Mouse (Mus musculus) layer of hippocampus, adult 18-20 months (tissue): ENCODE results near the gene Myo18a. TPM values are rescaled to one million over a fixed set of nuclear protein-coding genes. Genes with fewer than 3 reads are reported as not detected.
"Not testable (repeated sequence)": the region's sequence is repeated elsewhere in the genome, so short reads cannot be mapped to it uniquely, and the experiment has no call there.

Experiments
- DNase-seq, 2 experiments: peaks; one replicate each; pipeline ENCODE4 v3.0.0; 2022; ENCODE audit warnings: low spot score in 2 of 2
- long read RNA-seq: library from polyadenylated mRNA; stranded (forward); transcript quantifications from one replicate; pipeline ENCODE4 v2.0.0, GENCODE M21; 2021
- total RNA-seq, 2 experiments: library from RNA; stranded (reverse); gene quantifications; 2 replicates each; pipeline ENCODE4 v1.2.3; 2021

Gene Myo18a
- 100 to 1,000 TPM; 130 to 137 TPM for total RNA-seq
- long read RNA-seq, full-length matches to known transcripts: 1 of 59 reads
- long read RNA-seq, partial matches to known transcripts: 37 of 59 reads
- long read RNA-seq, other reads (novel, unspliced or antisense): 21 of 59 reads

DNA sequence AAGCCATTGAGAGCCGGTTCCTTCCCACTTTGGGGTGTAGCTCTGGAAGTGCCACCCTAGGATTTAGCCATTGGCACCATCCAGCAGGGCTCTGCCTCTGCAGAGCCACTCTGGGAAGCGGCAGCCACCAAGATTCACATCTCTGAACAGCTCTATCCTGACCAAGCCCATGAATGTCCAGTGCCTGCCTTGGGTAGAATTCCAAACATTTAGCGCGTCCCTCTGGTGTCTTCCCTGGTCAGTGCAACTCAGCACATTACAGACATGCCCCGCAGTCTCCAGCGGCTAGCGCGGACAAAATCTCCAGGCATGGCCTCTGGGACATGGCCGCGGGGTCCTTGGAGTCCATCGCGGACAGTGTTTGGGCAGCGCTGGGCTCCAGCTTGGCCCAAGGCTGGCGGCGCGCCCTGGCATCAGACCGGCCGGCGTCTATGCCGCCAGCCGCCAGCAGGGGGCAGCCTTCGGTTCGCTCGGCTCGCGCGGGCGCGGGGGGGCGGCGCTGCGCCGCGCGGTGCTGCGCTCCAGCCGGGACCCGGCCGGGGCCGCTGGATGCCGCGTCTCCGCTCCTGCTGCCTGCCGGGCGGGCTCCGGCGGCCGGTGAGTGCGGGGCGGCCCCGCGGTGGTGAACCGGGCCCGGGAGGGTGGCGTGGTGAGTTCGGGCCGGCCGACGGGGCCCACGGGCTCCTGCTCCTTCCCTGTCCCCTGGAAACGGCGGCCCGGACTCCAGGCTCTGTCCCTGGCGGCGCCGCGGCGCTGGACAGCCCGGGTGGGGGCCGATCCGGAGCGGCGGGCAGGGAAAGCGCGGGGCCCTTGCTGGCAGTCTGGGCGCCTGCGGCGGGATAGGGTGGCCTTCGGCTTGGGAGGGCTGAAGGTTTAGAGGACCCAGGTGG, at the start of gene Myo18a:
Gene Myo18a (plus strand): TSS at position 464 of the 890 bp plus-strand sequence.
- peak; percentile 55 to 89 for DNase-seq

GRCm38 (mm10) chr11:77713736-77714135, 49.3 kb upstream of the Myo18a start:
- no peak for DNase-seq

GRCm38 (mm10) chr11:77719055-77719454, 44.0 kb upstream of the Myo18a start:
- no peak for DNase-seq

DNA sequence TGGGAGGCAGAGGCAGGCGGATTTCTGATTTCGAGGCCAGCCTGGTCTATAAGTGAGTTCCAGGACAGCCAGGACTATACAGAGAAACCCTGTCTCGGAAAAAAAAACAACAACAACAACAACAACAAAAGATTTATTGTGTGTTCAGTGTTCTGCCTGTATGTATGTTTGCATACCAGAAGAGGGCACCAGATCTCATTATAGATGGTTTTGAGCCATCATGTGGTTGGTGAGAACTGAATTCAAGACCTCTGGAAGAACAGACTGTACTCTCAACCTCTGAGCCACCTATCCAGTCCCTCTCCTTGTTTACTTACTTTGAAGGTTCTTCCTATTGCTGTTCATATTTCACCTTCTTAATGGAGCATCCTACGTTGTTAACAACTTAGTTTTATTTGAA, 41.7 kb upstream of the Myo18a start:
- no peak for DNase-seq

DNA sequence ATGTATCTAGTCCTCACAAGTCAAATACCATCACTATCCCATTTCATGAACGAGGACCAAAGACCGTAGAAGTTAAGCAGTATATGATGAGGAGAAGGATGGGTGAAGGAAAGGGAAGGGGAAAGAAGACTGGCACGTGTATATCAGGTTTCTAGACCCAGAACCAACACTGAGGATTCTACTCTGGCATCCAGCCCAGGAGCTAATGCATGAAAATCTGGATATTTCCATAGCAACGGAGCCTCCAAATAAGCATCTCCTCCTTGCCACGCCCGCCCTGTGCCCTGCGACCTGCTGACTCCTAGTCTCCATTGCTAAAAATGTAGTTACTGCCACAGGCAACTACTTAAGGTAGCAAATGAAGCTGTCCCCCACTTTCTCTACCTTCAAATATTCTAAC, 38.3 kb upstream of the Myo18a start:
- DNase-seq: peak in 1 of 2 experiments; percentile 28

GRCm38 (mm10) chr11:77725183-77725582, 37.9 kb upstream of the Myo18a start, which contains the start of gene Cryba1:
TSS of gene Cryba1 (minus strand) at chr11:77725283.
- DNase-seq: no peak

DNA sequence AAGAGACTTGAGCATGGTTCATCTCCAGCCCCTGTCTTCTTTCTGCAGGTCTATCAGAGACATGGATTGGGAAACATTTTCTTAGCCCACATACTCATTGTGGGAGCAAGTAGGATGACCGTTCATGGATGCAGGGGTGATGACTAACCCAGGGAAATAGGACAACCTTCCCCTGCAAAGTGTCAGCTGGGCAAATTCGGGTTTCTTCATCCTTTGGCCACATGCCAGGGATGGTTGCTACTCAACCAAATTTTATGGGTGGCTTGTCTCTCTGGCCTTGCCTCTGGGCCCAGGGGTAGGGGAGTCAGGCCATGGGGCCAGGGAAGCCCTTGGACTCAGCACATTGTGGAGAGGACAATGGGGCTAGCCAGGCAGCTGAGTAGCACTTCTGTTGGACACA, 34.5 kb upstream of the Myo18a start:
- DNase-seq: no peak

DNA sequence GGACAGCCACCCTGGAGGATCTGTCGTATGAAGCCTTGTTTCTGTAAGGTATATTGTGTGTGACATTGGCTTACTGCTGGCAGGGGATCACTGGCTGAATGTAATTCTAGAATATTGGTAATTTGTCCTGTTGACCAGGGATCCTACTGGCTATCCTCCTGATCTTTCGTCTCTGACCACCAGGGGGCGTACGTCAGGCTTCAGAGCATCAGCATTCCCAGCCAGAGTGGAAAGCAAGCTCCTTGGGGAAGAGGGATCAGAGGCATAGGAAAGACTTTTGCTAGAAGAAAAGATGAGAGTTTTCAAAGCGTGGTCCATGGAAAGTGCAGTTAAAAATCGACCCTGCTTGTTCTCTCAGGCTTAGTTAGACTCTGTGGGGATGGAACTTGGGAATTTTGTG, 25.8 kb upstream of the Myo18a start:
- peak; percentile 69 to 91 for DNase-seq

DNA sequence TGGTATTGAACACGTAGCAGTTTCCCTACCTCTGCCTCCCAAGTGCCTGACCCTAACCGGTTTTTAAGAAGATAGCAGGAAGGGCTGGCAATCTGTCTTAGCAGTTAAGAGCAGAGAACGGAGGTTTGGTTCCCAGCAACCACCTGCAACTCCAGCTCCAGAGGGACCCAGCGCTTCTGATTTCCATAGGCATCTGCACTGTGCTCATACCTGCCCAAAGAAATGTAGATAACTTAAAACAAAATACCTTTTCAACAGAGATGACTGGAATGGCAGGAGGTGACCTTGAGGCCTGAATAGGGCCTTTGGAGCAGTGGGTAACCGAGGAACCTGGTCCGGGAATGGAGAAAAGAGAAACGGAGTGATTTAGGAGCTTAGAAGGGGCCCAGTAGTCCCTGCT, 24.5 kb upstream of the Myo18a start:
- DNase-seq: no peak

DNA sequence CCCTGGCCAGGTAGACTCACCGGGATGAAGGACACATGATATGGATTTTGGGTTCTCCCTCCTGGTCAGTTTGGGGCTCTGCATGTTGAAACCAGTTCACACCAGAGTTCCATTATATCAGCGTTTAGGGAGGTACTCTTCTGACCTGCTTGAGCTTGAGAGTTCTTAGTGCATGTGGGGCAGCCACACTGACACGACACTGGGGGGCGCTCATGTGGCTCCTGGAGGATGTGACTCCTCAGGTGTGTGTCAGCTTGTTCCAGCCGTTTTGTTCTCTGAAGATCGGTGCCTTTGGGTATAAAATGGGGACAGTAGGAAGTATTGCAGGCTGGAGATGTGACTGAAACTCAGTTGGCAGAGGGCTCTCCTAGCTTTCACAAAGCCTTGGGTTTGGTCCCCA, 19.1 kb upstream of the Myo18a start:
- no peak for DNase-seq

DNA sequence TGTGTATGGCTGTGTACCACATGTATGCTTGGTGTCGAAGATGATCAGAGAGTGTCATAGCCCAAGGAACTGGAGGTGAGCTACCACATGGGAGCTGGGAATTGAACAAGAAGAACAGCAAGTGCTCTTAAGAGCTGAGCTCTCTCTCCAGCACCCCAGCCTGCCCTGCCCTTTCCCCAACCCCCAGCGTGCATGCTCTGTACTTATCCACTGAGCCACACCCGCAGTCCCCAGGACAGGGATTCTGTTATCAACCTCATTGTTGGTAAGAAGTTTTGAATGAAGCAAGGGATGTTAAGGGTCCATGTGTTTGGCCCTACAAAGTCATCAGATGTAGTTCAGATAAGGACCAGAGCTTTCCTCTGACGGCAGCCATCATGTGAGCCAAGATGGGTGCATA, 16.4 kb upstream of the Myo18a start:
- DNase-seq: no peak

GRCm38 (mm10) chr11:77747103-77747502, 15.9 kb upstream of the Myo18a start:
- not testable (repeated sequence) for DNase-seq

DNA sequence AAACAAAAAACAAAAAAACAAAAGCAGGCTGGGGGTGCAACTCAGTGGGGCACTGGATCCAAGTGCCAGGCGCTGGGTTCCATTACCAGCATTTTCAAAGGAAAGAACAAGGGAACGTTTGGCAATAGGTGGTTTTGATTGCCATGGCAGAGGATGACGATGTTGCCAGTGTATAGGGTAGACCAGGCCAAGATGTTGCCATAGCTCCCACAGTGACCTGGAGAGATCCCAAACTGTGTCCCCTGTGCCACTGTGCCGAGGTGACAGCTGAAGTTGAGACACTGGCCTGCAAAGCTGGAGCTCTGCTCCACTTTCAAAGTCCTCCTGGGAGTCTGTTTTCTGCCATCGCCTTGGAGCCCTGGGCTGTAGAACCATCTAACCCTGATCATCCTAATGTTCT, 14.1 kb upstream of the Myo18a start:
- DNase-seq: no peak

DNA sequence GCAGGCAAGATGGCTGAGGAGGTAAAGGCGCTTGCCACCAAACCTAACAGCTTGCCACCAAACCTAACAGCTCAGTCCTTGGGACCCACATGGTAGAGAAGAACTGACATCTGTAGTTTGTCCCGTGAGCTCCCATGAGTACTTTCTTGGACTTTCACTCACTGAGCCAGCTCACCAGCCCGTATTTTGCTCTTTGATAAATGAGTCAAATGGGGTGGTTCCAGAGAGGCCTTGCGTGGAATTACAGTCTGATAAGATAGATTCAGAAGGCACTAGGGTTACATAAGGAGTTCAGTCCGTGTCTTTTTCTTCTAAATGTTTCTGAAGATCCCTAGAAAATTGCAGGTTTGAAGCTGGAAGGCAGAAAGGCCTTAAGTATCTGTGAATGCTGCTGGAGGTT, 10.5 kb upstream of the Myo18a start:
- DNase-seq: no peak

GRCm38 (mm10) chr11:77753469-77753868, 9.6 kb upstream of the Myo18a start:
- DNase-seq: no peak

GRCm38 (mm10) chr11:77760031-77760430, 3.0 kb upstream of the Myo18a start:
- DNase-seq: no peak

DNA sequence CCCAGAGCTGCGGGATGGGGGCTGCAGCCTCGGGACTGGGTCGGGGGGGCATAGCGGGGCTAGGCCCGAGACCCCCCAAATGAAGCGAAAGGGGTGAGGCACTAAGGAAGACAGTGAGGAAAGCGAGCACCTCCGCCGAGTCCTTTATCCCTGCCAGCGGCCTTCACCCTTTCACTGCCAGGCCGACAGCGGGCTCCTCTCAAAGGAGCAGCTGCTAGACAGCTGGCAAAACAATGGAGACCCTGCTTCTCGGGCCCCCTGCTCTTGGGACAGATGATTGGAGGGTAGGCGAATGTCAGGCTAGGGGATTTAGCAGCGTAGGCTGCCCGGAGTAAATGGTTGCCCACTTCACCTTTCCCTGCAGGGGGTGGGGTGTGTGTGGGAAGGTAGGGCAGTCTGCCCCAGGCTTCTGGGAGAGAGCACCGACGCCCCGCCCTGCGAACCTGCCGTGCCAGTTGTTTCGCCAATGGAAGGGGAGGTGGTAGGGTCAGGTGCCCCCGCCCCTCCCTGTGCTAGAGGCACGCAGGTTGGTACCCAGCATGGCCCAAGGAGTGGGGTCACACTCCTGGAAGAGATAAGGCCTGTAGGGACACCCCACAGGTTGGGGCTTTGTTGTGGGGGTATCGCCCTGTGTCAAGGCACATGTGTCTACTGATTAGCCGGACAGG, 761 bp downstream of the Myo18a start:
- DNase-seq: no peak

DNA sequence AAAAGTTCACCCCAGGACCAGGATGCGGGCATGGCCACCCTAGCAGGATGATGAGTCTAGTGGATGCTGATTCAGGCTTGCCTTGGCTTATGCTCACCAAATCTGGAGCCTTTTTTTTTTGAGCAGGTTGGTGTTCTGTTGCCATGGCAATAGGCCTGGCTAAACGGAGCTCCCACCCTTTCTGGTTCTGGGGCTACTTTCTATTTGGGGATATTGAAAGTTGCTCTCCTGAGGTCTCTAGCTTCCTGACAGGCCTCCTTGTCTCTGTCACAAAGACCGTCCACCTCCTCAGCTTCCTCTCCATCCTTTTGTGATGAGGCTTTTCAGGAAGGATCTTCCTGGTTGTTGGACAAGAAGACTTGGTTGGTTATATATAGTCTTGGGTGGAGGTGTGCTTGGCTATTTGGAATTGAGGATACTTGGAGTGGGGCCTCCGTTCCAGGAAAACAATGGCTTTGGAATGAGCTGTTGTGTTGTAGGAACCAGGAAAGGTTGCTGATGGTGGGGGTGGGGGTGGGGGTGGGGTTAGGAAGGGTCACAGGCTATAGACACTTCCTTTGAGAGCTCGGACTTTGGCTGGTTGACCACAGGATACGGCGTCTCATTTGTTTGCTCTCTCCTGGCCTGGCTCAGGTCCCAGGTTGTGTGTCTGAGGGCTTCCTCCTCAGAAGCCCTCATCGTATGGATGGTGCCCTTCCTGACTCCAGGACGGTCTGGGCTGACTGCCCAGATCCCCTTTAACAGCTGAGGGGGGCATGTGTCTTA, 1.8 kb downstream of the Myo18a start:
- peak; percentile 38 to 79 for DNase-seq

DNA sequence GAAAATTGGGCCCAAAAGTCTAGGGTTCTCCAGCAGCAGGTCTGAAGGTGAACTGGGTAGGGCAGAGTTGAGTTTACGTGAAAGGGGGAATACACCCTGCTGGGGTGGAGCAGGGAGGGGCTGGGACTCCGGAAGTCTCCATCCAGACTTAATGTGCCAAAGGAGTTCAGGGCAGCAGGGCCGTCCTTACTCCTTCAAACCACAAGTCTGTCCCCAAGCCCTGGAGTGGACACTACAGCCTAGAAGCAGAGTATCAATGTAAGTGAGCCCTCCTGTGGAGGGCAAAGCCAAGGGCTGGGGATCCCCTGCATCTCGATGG, 2.4 kb downstream of the Myo18a start:
- no peak for DNase-seq

GRCm38 (mm10) chr11:77766351-77767001, 3.4 kb downstream of the Myo18a start:
- no peak for DNase-seq

DNA sequence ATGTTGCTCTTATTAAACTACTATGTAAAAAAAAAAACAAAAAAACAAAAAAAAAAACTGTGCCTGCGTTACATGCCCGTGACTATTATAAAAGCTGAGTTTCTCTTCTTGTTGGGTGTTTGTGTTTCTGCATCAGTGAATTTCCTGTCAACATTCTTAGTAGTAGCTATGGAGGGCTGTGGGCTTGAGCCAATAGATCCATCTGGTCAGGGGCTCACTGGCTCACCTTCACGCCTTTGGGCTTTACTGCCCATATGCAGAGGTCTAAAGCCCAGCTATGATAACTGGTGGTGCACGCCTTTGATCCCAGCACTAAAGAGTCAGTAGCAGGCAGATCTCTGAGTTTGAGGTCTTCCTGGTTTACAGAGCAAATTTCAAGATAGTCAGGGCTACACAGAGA, 6.5 kb downstream of the Myo18a start:
- no peak for DNase-seq
